Mouse (Mus musculus) limb, embryonic 10.5 days (tissue): ENCODE results near the gene Plbd2. TPM values are rescaled to one million over a fixed set of nuclear protein-coding genes. Genes with fewer than 3 reads are reported as not detected.
A peak's percentile ranks its signal among the peaks of the same experiment; 100 is the strongest.

Source experiments
- DNase-seq: peaks from one replicate; pipeline ENCODE4 v3.0.0-alpha.2; 2017; ENCODE audit warnings: low spot score
- H3K27ac ChIP-seq: fragments of 300-500 bp; sonication (generic); 2 replicates; pipeline ENCODE4 v1.5.1; 2016; ENCODE audit warnings: mild to moderate bottlenecking
- H3K27me3 ChIP-seq: fragments of 300-500 bp; sonication (generic); 2 replicates; pipeline ENCODE4 v1.6.1; 2016; ENCODE audit warnings: low read depth, mild to moderate bottlenecking; ENCODE audit not compliant: poor library complexity, severe bottlenecking
- H3K36me3 ChIP-seq: fragments of 300-500 bp; sonication (generic); 2 replicates; pipeline ENCODE4 v1.6.1; 2016; ENCODE audit warnings: mild to moderate bottlenecking, moderate library complexity
- H3K4me1 ChIP-seq: fragments of 300-500 bp; sonication (generic); 2 replicates; pipeline ENCODE4 v1.6.1; 2016
- H3K4me3 ChIP-seq: fragments of 300-500 bp; sonication (generic); 2 replicates; pipeline ENCODE4 v1.5.1; 2016; ENCODE audit warnings: mild to moderate bottlenecking, moderate library complexity
- H3K9me3 ChIP-seq: fragments of 300-500 bp; sonication (generic); replicated peaks from 2 replicates; pipeline ENCODE4 v1.6.1; 2016; ENCODE audit warnings: mild to moderate bottlenecking
- WGBS: fragments of 180-500 bp; shearing (Covaris S2); methylation state at CpG from one replicate; pipeline ENCODE4 v1.1.7; 2016; 5-methylcytosine and 5-hydroxymethylcytosine counted together
- polyA plus RNA-seq: library from polyadenylated mRNA; unstranded; fragments of >200 nt; fragmentation: Nextera tagmentation; extraction: Ambion mirVana; gene quantifications from 2 replicates; pipeline ENCODE4 v1.2.1, GENCODE M21; 2016

The Plbd2 gene
- 41.3 and 43.1 TPM in 2 replicates for polyA plus RNA-seq

DNA sequence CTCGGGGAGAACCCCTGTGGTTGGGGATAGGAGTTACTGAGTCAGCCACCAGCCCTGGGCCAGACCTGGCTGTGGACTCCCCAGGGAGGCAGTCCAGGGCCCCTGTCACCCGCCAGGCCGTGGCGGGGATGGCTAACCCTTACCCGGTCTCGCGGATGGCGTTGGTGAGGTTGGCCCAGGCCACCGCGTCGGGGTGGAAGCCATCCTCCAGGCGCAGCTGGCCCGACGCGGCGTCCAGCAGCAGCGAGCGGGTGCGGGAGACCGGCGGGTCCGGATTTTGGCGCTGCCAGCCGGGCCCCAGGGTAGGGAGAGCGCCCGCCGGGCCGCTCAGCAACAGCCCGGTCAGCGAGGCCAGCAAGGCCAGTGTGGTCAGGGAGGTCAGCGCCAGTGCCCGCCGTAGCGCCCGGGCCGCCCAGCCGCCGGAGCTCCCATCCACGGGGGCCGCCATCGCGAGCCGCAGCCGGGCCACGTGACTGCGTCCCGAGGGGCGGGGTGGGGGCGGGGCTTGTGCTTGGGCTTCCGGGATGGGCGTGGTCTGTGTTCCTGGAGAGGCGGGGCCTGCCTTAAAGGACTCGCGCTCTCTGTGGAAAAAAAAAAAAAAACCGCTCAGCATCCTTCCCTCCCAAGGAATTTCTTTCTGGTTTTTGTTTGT lies at the start of gene Plbd2:
Gene Plbd2, minus strand, starts transcription at position 482 of the 652 bp plus-strand sequence.
- Histone ChIP-seq H3K36me3 (peaks cover 12% of the 10 kb centered on the region), H3K27ac (peak within 1 kb of the TSS; percentile 84), H3K9me3 (no peaks in the 10 kb centered on the region), H3K27me3 (peaks cover 5% of the 10 kb centered on the region; the same call in 1 of the 2 replicates), H3K4me1 (peaks cover 30% of the 10 kb centered on the region), H3K4me3 (peak within 1 kb of the TSS; percentile 81)
- under 1% methylated on average over 48 of the region's 55 CpGs for WGBS
- DNase-seq = peak; percentile 99

- Histone ChIP-seq H3K9me3 (no peaks in the 10 kb centered on the region), H3K27ac (no peak overlapping the region), H3K27me3 (no peaks in the 10 kb centered on the region), H3K4me1 (peaks cover 30% of the 10 kb centered on the region), H3K4me3 (no peak overlapping the region), H3K36me3 (peaks cover 56% of the 10 kb centered on the region)
- DNase-seq = no peak
- over 99% methylated on average over 4 of the region's 5 CpGs for WGBS
These were observed 47.2 kb upstream of the Plbd2 start for GRCm38 (mm10) chr5:120550673-120551072.

GRCm38 (mm10) chr5:120550137-120550536 lies 46.7 kb upstream of the Plbd2 start:
- no peak overlapping the region; the same call in 1 of the 2 replicates for H3K27ac ChIP-seq
- H3K36me3 ChIP-seq = peaks cover 51% of the 10 kb centered on the region
- 83% methylated on average over 5 of the region's 5 CpGs for WGBS
- H3K9me3 ChIP-seq = no peaks in the 10 kb centered on the region
- DNase-seq = no peak
- H3K4me1 ChIP-seq = peaks cover 30% of the 10 kb centered on the region
- no peaks in the 10 kb centered on the region for H3K27me3 ChIP-seq
- no peak overlapping the region for H3K4me3 ChIP-seq

DNA sequence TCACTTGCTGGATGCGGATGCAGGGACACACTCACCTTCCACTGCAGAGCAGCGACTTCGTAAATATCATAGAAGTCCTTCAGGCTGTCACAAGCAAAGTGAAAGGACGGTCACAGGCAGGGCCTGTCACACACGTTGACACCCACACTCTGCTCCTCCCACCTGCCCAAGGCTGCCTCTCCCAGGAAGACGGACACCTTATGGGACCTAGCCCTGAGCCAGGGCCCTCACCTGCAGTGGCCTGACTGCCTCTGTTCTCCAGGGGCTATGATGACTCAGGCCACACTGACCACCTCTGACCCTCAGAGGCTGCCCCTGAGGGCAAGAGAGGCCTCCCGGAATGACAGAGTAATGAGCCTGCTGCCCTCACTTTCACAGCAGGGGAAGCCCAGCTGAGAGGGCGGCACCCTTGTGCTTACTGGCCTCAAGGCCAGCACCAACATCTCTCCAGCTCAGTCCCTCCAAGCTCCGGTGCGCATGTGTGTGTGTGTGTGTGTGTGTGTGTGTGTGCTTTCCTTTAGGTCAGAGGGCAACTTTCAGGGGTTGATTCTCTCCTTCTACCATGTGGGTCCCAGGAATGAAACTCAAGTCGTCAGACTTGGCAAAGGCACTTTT lies 44.9 kb upstream of the Plbd2 start:
- no peaks in the 10 kb centered on the region for H3K9me3 ChIP-seq
- no peaks in the 10 kb centered on the region for H3K27me3 ChIP-seq
- no peak overlapping the region for H3K27ac ChIP-seq
- H3K4me1 ChIP-seq = peaks cover 30% of the 10 kb centered on the region
- no peak for DNase-seq
- 60% methylated on average over 11 of the region's 11 CpGs for WGBS
- H3K36me3 ChIP-seq = peaks cover 36% of the 10 kb centered on the region
- no peak overlapping the region for H3K4me3 ChIP-seq

DNA sequence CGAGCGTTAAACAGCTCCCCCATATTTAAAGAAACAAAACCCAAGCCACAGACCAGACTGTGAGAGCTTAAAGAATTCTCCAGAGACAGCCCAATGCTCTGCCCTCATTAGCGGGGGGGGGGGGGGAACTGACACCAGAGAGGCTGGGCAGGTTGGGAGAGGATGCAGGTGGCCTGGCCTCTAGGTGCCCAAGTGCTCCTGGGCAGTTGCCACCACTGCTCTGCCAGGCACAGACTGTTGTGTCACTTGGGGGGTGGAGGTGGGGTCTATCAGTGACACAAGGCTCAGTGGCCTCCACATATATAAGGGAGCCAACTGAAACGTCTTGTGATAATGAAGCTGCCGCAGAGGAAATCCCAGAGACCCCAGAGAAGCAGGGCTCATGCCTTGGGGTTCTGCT lies 33.2 kb upstream of the Plbd2 start:
- DNase-seq = no peak
- H3K27me3 ChIP-seq = no peaks in the 10 kb centered on the region
- WGBS = 80% methylated on average over 5 of the region's 5 CpGs
- H3K9me3 ChIP-seq = no peaks in the 10 kb centered on the region
- H3K36me3 ChIP-seq = peaks cover 45% of the 10 kb centered on the region
- no peak overlapping the region for H3K4me3 ChIP-seq
- peak overlapping the region; percentile 80; the same call in 1 of the 2 replicates for H3K27ac ChIP-seq
- H3K4me1 ChIP-seq = peaks cover 49% of the 10 kb centered on the region

- Histone ChIP-seq H3K27ac (peak overlapping the region; percentile 80), H3K9me3 (no peaks in the 10 kb centered on the region), H3K4me3 (no peak overlapping the region), H3K27me3 (no peaks in the 10 kb centered on the region), H3K4me1 (peaks cover 49% of the 10 kb centered on the region), H3K36me3 (peaks cover 41% of the 10 kb centered on the region)
- 87% methylated on average over 13 of the region's 13 CpGs for WGBS
- no peak for DNase-seq
These were observed 32.6 kb upstream of the Plbd2 start for GRCm38 (mm10) chr5:120536046-120536445.

- Histone ChIP-seq H3K27ac (peak overlapping the region; percentile 80), H3K9me3 (no peaks in the 10 kb centered on the region), H3K36me3 (peaks cover 33% of the 10 kb centered on the region), H3K27me3 (no peaks in the 10 kb centered on the region), H3K4me3 (0 out of 2 replicates have a peak overlapping the region, but pooled peaks have one; percentile 6), H3K4me1 (peaks cover 49% of the 10 kb centered on the region)
- 65% methylated on average over 2 of the region's 2 CpGs for WGBS
- no peak for DNase-seq
These were observed 31.3 kb upstream of the Plbd2 start for GRCm38 (mm10) chr5:120534686-120535075.

- WGBS = 38% methylated on average over 15 of the region's 15 CpGs
- no peak for DNase-seq
These were observed 30.8 kb upstream of the Plbd2 start for GRCm38 (mm10) chr5:120534071-120534685.

GRCm38 (mm10) chr5:120531631-120532030 lies 28.2 kb upstream of the Plbd2 start:
- Histone ChIP-seq H3K4me3 (no peak overlapping the region), H3K36me3 (peaks cover 11% of the 10 kb centered on the region), H3K27ac (no peak overlapping the region), H3K27me3 (no peaks in the 10 kb centered on the region), H3K4me1 (peaks cover 48% of the 10 kb centered on the region), H3K9me3 (no peaks in the 10 kb centered on the region)
- no peak for DNase-seq
- WGBS = 91% methylated on average over 8 of the region's 8 CpGs

More at GRCm38 (mm10) chr5:120534071-120534685, 30.8 kb upstream of the Plbd2 start:
- Histone ChIP-seq H3K9me3 (no peaks in the 10 kb centered on the region), H3K4me1 (peaks cover 49% of the 10 kb centered on the region), H3K27ac (peak overlapping the region; percentile 80), H3K36me3 (peaks cover 29% of the 10 kb centered on the region), H3K27me3 (no peaks in the 10 kb centered on the region), H3K4me3 (0 out of 2 replicates have a peak overlapping the region, but pooled peaks have one; percentile 6)

- 83% methylated on average over 20 of the region's 20 CpGs for WGBS
- no peaks in the 10 kb centered on the region for H3K27me3 ChIP-seq
- no peak overlapping the region for H3K27ac ChIP-seq
- peaks cover 5% of the 10 kb centered on the region; the same call in 1 of the 2 replicates for H3K36me3 ChIP-seq
- H3K4me3 ChIP-seq = no peak overlapping the region
- DNase-seq = no peak
- H3K9me3 ChIP-seq = no peaks in the 10 kb centered on the region
- peaks cover 20% of the 10 kb centered on the region for H3K4me1 ChIP-seq
These were observed 24.0 kb upstream of the Plbd2 start for GRCm38 (mm10) chr5:120527296-120527964.

DNA sequence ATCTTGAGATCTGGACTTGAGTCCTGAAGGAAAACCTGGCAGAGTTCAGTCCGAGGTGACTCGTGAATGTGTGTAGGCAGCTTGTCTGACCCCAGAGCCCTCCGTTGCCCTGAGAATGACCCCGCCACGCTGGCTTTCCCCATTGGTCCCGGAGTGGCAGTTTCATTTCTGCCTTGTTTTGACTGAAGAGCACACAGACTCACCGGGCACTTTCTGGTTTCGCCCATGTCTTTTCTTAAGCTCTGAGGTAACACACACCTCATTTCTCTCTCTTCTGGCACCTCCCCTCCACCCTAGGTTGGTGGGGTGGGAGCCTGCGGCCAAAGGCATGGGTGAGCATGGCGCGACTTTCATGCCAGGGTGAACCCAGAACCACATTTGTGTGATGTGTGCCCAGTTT lies 22.9 kb upstream of the Plbd2 start:
- H3K4me1 ChIP-seq = peaks cover 14% of the 10 kb centered on the region
- DNase-seq = no peak
- H3K36me3 ChIP-seq = peaks cover 5% of the 10 kb centered on the region; the same call in 1 of the 2 replicates
- peak overlapping the region; percentile 40; the same call in 1 of the 2 replicates for H3K27ac ChIP-seq
- no peak overlapping the region for H3K4me3 ChIP-seq
- H3K27me3 ChIP-seq = no peaks in the 10 kb centered on the region
- 66% methylated on average over 11 of the region's 11 CpGs for WGBS
- H3K9me3 ChIP-seq = no peaks in the 10 kb centered on the region

- DNase-seq = no peak
These were observed 22.3 kb upstream of the Plbd2 start for GRCm38 (mm10) chr5:120525737-120526136.

More at GRCm38 (mm10) chr5:120525737-120526136, 22.3 kb upstream of the Plbd2 start:
- Histone ChIP-seq H3K4me3 (no peak overlapping the region), H3K27me3 (no peaks in the 10 kb centered on the region), H3K4me1 (peaks cover 14% of the 10 kb centered on the region), H3K36me3 (peaks cover 5% of the 10 kb centered on the region; the same call in 1 of the 2 replicates), H3K9me3 (no peaks in the 10 kb centered on the region), H3K27ac (0 out of 2 replicates have a peak overlapping the region, but pooled peaks have one; percentile 6)
- WGBS = 32% methylated on average over 5 of the region's 5 CpGs
